Mouse (Mus musculus) ES-CJ7 (cell line): ENCODE data around the gene Ptch1.

Source experiments
- DNase-seq: peaks from one replicate; pipeline ENCODE4 v3.0.0; 2011; ENCODE audit warnings: low read depth, low spot score

The Ptch1 gene

GRCm38 (mm10) chr13:63540584-63540983 is 32.8 kb downstream of the Ptch1 start:
- DNase-seq = no peak

GRCm38 (mm10) chr13:63534981-63535380 is 38.4 kb downstream of the Ptch1 start:
- DNase-seq = no peak

GRCm38 (mm10) chr13:63530857-63531256 is 42.5 kb downstream of the Ptch1 start:
- DNase-seq = no peak

- peak; percentile 93 for DNase-seq
These were observed 43.0 kb downstream of the Ptch1 start for GRCm38 (mm10) chr13:63530371-63530764.

- no peak for DNase-seq
These were observed 43.6 kb downstream of the Ptch1 start for GRCm38 (mm10) chr13:63529602-63530370.

GRCm38 (mm10) chr13:63528852-63529251 is 44.5 kb downstream of the Ptch1 start:
- DNase-seq = peak; percentile 64

GRCm38 (mm10) chr13:63528164-63528675 is 45.2 kb downstream of the Ptch1 start:
- DNase-seq = peak; percentile 50

- no peak for DNase-seq
These were observed 47.7 kb downstream of the Ptch1 start for GRCm38 (mm10) chr13:63525571-63526197.

GRCm38 (mm10) chr13:63524608-63525570 is 48.5 kb downstream of the Ptch1 start:
- no peak for DNase-seq

- no peak for DNase-seq
These were observed 49.3 kb downstream of the Ptch1 start for GRCm38 (mm10) chr13:63524061-63524460.

- DNase-seq = no peak
These were observed 50.6 kb downstream of the Ptch1 start for GRCm38 (mm10) chr13:63522832-63523231.

GRCm38 (mm10) chr13:63520110-63520509 is 53.3 kb downstream of the Ptch1 start:
- DNase-seq = no peak

GRCm38 (mm10) chr13:63516535-63516934 is 56.9 kb downstream of the Ptch1 start:
- DNase-seq = no peak

GRCm38 (mm10) chr13:63515542-63515941 is 57.9 kb downstream of the Ptch1 start:
- DNase-seq = no peak

GRCm38 (mm10) chr13:63514931-63515360 is 58.5 kb downstream of the Ptch1 start:
- no peak for DNase-seq

GRCm38 (mm10) chr13:63513374-63514098 is 59.9 kb downstream of the Ptch1 start:
- DNase-seq = peak; percentile 74

- DNase-seq = no peak
These were observed 61.0 kb downstream of the Ptch1 start for GRCm38 (mm10) chr13:63512411-63512810.

GRCm38 (mm10) chr13:63507821-63508220 is 65.6 kb downstream of the Ptch1 start:
- DNase-seq = peak; percentile 46

GRCm38 (mm10) chr13:63507001-63507556 is 66.3 kb downstream of the Ptch1 start:
- DNase-seq = no peak

GRCm38 (mm10) chr13:63506364-63506763 is 67.0 kb downstream of the Ptch1 start:
- DNase-seq = no peak

- DNase-seq = no peak
These were observed 71.0 kb downstream of the Ptch1 start for GRCm38 (mm10) chr13:63502391-63502790.
